17 mouse cellular contexts compared by ENCODE assay signal in genomic region chr2:132509714-132510113, GRCm38 (mm10).
DNase-seq lines count a peak whose midpoint lies in the region; ATAC-seq and TF ChIP-seq lines count a peak whose summit lies in the region.
"Had no signal": no experiment of that assay in that cellular context is flagged by ENCODE, and none has a peak within 500 bp of the region (broad histone marks: within the 10 kb centered on the region; RNA-seq: fewer than 3 reads in every experiment).

No protein-coding gene starts in this region.

- WGBS in heart, adult 2 months, result 84% methylated on average over 1 of the region's 1 CpGs

- no peaks in the 10 kb centered on the region for H3K27me3 ChIP-seq in heart, adult 2 months (ENCODE audit: control insufficient read depth, insufficient read depth, low read length)
- H3K27me3 ChIP-seq: heart, embryonic 15.5 days; midbrain, embryonic 15.5 days had no signal

- H3K79me2 ChIP-seq in heart, adult 2 months (replicated peaks; ENCODE audit: control insufficient read depth, insufficient read depth, low read length), result no peaks in the 10 kb centered on the region

- DNase-seq in layer of hippocampus, adult 2 months (ENCODE audit: low spot score in 2 of 2), result no peak
- no peak for DNase-seq in layer of hippocampus, postnatal 14 days (ENCODE audit: low spot score in 2 of 2)
- peak; percentile 83 for DNase-seq in CD4-positive, CD25-positive, alpha-beta regulatory T cell, adult 2 months (ENCODE audit: low read depth, low spot score)
- peak; percentile 67 for DNase-seq in thymus, postnatal 0 days (ENCODE audit: low spot score)
- no peak for DNase-seq in lung, postnatal 4 days
- no peak for DNase-seq in left cerebral cortex, postnatal 10 days (ENCODE audit: extremely low spot score in 1 of 2, low spot score in 2 of 2)
- no peak for DNase-seq in heart, adult 2 months
- DNase-seq: gastrocnemius, postnatal 25 days; kidney, adult 8-10 months; left cerebral cortex, postnatal 4 days had no signal

- H3K36me3 ChIP-seq in heart, adult 2 months (ENCODE audit: control insufficient read depth, insufficient read depth, low read length), result no peaks in the 10 kb centered on the region
- H3K36me3 ChIP-seq: heart, embryonic 15.5 days; liver, embryonic 15.5 days; midbrain, embryonic 15.5 days had no signal

- peak overlapping the region; percentile 66 for H3K27ac ChIP-seq in layer of hippocampus, adult 2 months
- H3K27ac ChIP-seq in heart, adult 2 months, result no peak overlapping the region
- H3K27ac ChIP-seq: heart, embryonic 15.5 days; hindbrain, postnatal 0 days; liver, embryonic 15.5 days; midbrain, embryonic 15.5 days had no signal

- no peak; the same call in 1 of the 2 replicates for TF ChIP-seq CTCF in layer of hippocampus, adult 2 months (conservative IDR thresholded peaks at IDR 0.05)
- TF ChIP-seq CTCF in heart, adult 2 months (IDR thresholded peaks at IDR 0.05), result no peak

- TF ChIP-seq EP300 in heart, adult 2 months (IDR thresholded peaks at IDR 0.05; ENCODE audit: insufficient read depth, low read depth, low read length), result no peak

- intact Hi-C loops in left cerebral cortex, postnatal 10 days (cut with DNase I), result loop anchor here (10.0 kb wide), 1 partner anchor 395 kb away; no protein-coding TSS in a partner anchor
- intact Hi-C loops in heart, adult 2 months (cut with DNase I), result no loop called here

- H3K4me3 ChIP-seq in layer of hippocampus, adult 2 months, result no peak overlapping the region
- no peak overlapping the region for H3K4me3 ChIP-seq in heart, adult 2 months
- H3K4me3 ChIP-seq: erythroblast, embryonic 14.5 days; heart, embryonic 15.5 days; liver, embryonic 15.5 days; midbrain, embryonic 15.5 days had no signal

- H3K4me1 ChIP-seq in heart, adult 2 months (ENCODE audit: control insufficient read depth, insufficient read depth, low read length), result no peaks in the 10 kb centered on the region; the same call in 1 of the 2 replicates
- H3K4me1 ChIP-seq: midbrain, embryonic 15.5 days had no signal

- ATAC-seq in megakaryocyte, adult 5-6 weeks (ENCODE audit: poor library complexity, severe bottlenecking), result peak; percentile 45
- ATAC-seq: hindbrain, postnatal 0 days; midbrain, embryonic 15.5 days had no signal

- TF ChIP-seq POLR2A in heart, adult 2 months (IDR thresholded peaks at IDR 0.05; ENCODE audit: insufficient read depth, low read depth, low read length), result no peak

- H3K9ac ChIP-seq in heart, adult 2 months (ENCODE audit: low read depth, low read length), result no peak overlapping the region
- H3K9ac ChIP-seq: forebrain, postnatal 0 days; heart, embryonic 15.5 days; liver, embryonic 15.5 days; midbrain, embryonic 15.5 days had no signal

Comparison
In these comparisons a context has a peak if more than half of its experiments do, and no peak if none do; other contexts are left out.
1. DNase-seq: peak in CD4-positive, CD25-positive, alpha-beta regulatory T cell, adult 2 months (single experiment) and thymus, postnatal 0 days (single experiment); none in layer of hippocampus, adult 2 months (0 of 2), layer of hippocampus, postnatal 14 days (0 of 2), lung, postnatal 4 days (0 of 2), left cerebral cortex, postnatal 10 days (0 of 2) and heart, adult 2 months (0 of 2).